Mouse (Mus musculus) c-Kit-negative CD71-positive TER-119-positive erythroid progenitor cells, embryonic 14.5 days (primary cell): ENCODE measurements at regions not wholly inside any gene's neighbourhood (a gene's known extent, or its start where the extent isn't known, plus 50 kb on each side); places are given as distances from the start of the nearest gene placed in this dataset.
A peak's percentile ranks its signal among the peaks of the same experiment; 100 is the strongest.

Source experiments
- DNase-seq: peaks from one replicate; pipeline ENCODE4 v3.0.0-alpha.2; 2013; ENCODE audit warnings: low read depth, low spot score

- DNase-seq, result no peak
These were observed 148.3 kb upstream of the Nectin1 start for GRCm38 (mm10) chr9:43595461-43595860.

GRCm38 (mm10) chr9:43600396-43600795, 143.4 kb upstream of the Nectin1 start:
- no peak for DNase-seq

GRCm38 (mm10) chr9:43617632-43618031, 126.2 kb upstream of the Nectin1 start:
- no peak for DNase-seq

GRCm38 (mm10) chr9:43627558-43627957, 116.2 kb upstream of the Nectin1 start:
- DNase-seq, result no peak

- DNase-seq, result peak; percentile 17
These were observed 115.0 kb upstream of the Nectin1 start for GRCm38 (mm10) chr9:43628786-43629185.

GRCm38 (mm10) chr9:43636372-43636965, 107.3 kb upstream of the Nectin1 start:
- no peak for DNase-seq

- no peak for DNase-seq
These were observed 85.6 kb upstream of the Nectin1 start for GRCm38 (mm10) chr9:43658186-43658585.

GRCm38 (mm10) chr9:43659237-43659636, 84.5 kb upstream of the Nectin1 start:
- no peak for DNase-seq

GRCm38 (mm10) chr9:43660151-43660550, 83.6 kb upstream of the Nectin1 start:
- DNase-seq, result no peak

- DNase-seq, result no peak
These were observed 82.8 kb upstream of the Nectin1 start for GRCm38 (mm10) chr9:43660896-43661563.

GRCm38 (mm10) chr9:43661646-43662045, 82.1 kb upstream of the Nectin1 start:
- no peak for DNase-seq

- DNase-seq, result peak; percentile 8
These were observed 76.4 kb upstream of the Nectin1 start for GRCm38 (mm10) chr9:43667386-43667785.

GRCm38 (mm10) chr9:43667974-43668373, 75.8 kb upstream of the Nectin1 start:
- no peak for DNase-seq

GRCm38 (mm10) chr9:43668731-43669130, 75.1 kb upstream of the Nectin1 start:
- no peak for DNase-seq

GRCm38 (mm10) chr9:43670563-43670962, 73.2 kb upstream of the Nectin1 start:
- no peak for DNase-seq

GRCm38 (mm10) chr9:43673171-43673680, 70.6 kb upstream of the Nectin1 start:
- DNase-seq, result no peak

GRCm38 (mm10) chr9:43674321-43674720, 69.5 kb upstream of the Nectin1 start:
- DNase-seq, result no peak

- no peak for DNase-seq
These were observed 67.8 kb upstream of the Nectin1 start for GRCm38 (mm10) chr9:43676011-43676410.

GRCm38 (mm10) chr9:43679331-43679730, 64.5 kb upstream of the Nectin1 start:
- DNase-seq, result no peak

- no peak for DNase-seq
These were observed 62.5 kb upstream of the Nectin1 start for GRCm38 (mm10) chr9:43681317-43681716.

GRCm38 (mm10) chr9:43682102-43682501, 61.7 kb upstream of the Nectin1 start:
- no peak for DNase-seq

GRCm38 (mm10) chr9:43684596-43684995, 59.2 kb upstream of the Nectin1 start:
- DNase-seq, result no peak

GRCm38 (mm10) chr9:43692015-43692414, 51.8 kb upstream of the Nectin1 start:
- no peak for DNase-seq
